Mouse (Mus musculus) frontal cortex, adult 2 months (tissue): ENCODE measurements around the gene Slc25a18. TPM values are rescaled to one million over a fixed set of nuclear protein-coding genes. Genes with fewer than 3 reads are reported as not detected.
"Not testable (repeated sequence)": the region's sequence is repeated elsewhere in the genome, so short reads cannot be mapped to it uniquely, and the experiment has no call there.

Experiments
- DNase-seq, 2 experiments: peaks; one replicate each; pipeline ENCODE4 v3.0.0; 2022; ENCODE audit warnings: low spot score in 1 of 2; ENCODE audit errors: extremely low spot score in 1 of 2
- polyA plus RNA-seq: library from polyadenylated mRNA; depleted of rRNA; stranded (reverse); fragments of >200 nt; gene quantifications from 2 replicates; pipeline ENCODE4 v1.2.3, GENCODE M21; 2012

Gene Slc25a18
- polyA plus RNA-seq, 1 experiment: 123 TPM

DNA sequence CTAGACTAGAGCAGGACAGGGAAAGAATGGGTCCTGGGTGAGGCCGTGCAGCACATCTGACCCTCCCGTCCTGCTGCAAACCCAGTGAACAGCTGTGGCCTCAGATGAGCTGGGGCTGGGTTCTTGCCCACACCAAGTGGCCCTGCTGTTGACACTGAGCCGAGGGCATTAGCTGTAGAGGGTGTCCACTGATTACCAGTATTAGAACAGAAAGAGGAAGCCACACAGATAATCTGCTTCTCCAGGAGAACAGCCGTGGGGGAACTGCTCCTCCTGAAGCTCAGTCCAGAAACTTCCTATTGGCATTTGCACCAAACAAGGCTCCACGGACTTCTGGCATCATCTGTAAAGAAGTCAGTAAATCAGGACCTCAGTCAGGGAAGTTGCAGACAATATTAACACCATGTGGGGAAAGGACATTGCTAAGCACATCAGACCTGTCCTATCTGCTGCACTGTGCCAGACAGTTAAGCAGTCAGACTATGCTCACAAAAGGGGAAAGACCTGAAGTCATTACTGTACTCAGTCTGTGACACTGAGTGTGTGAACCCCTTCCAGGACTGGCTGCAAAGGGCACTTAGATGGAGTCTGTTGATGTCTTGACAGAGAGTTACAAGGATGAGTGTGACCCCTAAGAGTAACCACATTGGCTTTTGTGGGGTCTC lies 22.2 kb downstream of the Slc25a18 start:
- no peak for DNase-seq

GRCm38 (mm10) chr6:120796111-120796510 lies 22.7 kb downstream of the Slc25a18 start:
- DNase-seq: peak; percentile 63 to 77

- DNase-seq: peak in 1 of 2 experiments; percentile 55
Observed at GRCm38 (mm10) chr6:120798019-120798418, 24.6 kb downstream of the Slc25a18 start.

DNA sequence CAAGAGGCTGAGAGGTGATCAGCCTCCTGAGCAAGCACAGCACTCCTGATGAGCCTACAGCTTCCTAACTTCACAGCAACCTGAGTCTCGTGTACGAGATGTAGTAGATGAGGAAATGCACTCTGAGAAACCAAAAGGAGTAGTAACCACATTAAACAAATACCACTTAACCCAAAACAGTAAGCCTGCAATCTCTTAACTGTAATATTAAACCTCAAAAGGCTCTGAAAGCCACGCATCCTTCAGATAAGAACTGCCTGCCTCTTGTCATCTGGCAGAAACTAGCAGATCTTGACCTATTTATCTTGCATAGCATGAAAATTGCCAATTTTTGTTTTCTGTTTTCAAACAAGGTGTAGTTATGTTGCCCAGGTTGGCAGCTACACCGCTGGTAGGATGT lies 25.5 kb downstream of the Slc25a18 start:
- no peak for DNase-seq

- DNase-seq: no peak
Observed at GRCm38 (mm10) chr6:120799581-120800041, 26.2 kb downstream of the Slc25a18 start.

DNA sequence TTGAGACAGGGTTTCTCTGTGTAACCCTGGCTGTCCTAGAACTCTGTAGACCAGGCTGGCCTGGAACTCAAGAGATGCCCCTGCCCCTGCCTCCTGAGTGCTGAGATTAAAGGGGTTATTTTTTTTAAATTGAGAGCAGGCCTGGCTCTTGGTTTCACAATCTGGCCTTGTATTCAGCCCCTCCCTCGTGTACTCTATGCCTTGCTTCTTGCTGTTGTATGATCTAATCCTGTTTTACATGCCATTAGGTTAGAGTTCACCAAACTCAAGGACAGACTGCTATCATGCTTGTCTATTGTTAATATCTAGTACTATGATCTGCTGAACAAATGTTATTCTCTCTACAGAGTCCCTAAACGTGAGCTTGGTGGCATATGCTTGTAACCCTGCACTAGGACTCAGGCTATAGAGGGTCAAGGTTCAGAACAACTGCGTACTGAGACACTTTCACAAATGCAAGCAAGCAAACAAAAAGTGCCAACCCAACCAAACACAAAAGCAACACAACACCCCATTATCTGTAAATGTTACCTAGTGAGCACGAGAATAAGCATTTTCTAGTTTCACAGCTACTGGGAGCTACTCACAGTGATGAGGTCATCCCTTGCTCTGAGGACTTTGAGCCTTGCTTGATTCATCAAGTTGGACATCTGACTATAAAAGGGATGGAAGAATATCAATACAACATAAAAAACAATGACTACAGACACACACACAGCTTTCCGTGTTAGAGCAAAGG lies 33.8 kb downstream of the Slc25a18 start:
- no peak for DNase-seq

- no peak for DNase-seq
Observed at GRCm38 (mm10) chr6:120807738-120808081, 34.3 kb downstream of the Slc25a18 start.

DNA sequence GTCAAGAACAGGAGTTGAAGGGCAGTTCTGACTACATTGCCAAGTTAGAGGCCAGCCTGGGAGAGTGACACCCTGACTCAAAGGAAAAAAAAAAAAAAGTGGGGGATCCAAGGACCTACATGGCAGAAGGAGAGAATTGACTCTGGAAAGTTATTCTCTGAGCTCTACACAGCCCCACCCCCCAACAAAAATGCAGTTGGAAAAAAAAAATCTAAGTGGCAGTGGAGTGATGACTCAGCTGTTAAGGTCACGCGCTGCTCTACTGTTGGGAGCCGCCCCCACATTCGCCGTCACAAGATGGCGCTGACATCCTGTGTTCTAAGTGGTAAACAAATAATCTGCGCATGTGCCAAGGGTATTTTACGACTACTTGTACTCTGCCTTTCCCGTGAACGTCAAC lies 38.6 kb downstream of the Slc25a18 start:
- DNase-seq: not testable (repeated sequence)

GRCm38 (mm10) chr6:120819294-120819693 lies 45.9 kb downstream of the Slc25a18 start:
- no peak for DNase-seq

DNA sequence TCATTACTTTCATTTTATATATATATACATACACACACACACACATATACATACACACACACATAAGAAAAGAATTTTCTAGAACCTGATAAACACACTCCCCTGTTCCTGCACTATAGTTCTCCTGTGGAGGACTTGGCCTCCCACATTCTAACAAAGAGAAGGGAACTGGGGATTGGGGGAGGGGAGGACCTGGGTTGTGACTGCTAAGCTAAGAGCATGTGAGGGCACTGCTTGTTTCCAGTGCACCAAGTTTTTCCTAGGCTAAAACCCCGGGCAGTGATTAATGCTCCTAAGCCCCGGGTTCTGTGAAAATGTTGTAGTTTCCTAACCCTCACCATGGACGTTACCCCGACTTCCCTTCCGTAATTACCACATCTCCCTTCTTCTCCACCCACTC lies 46.8 kb downstream of the Slc25a18 start:
- DNase-seq: no peak

DNA sequence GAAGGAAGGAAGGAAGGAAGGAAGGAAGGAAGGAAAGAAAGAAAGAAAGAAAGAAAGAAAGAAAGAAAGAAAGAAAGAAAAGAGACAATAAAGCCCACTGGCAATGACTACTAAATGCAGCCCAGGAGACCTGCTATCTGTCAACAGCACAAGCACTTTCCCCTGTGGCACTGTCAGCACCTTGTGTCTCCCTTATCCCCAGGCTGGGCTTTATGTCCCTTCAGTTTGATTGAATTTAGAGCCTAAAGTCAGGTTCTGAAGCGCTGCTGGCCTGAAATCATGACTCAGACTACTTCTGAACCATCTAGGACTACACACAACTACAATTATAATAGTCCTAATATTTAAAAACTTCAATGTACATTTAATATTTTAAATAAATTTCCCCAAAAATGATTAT lies 47.6 kb downstream of the Slc25a18 start:
- no peak for DNase-seq

- DNase-seq: no peak
Observed at GRCm38 (mm10) chr6:120821715-120822114, 48.3 kb downstream of the Slc25a18 start.

DNA sequence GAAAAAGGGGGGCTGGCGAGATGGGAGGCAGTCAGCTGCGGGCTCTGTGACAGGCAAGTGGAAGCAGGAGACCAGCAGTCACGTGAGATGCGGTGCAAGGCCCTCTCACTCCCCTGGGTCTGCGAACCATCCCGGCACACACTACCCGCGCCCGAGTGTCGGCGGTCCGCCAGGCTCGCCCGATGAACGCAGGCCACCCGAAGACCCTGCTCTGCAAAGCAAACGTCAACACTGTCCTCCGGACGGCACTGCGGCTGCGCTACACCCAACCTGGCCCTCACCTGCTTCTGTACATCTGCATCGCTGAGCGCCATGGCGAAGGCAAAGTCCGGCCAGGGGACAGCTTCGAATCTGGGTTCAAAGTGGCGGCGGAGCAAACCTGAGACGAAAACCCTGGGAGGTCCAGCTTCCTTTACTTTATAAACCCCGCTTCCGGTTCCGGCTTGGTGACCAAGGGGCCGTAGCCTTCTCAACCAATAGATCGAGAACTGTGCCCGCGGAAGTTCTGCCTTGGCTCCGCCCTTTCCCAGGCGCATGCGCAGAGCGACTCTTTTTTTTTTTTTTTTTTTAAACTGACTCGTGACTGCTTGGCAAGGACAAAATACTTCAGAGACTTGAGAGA lies 49.0 kb downstream of the Slc25a18 start, which contains the start of gene Atp6v1e1:
Gene Atp6v1e1 (minus strand): TSS at position 487 of the 622 bp plus-strand sequence.
- DNase-seq: peak; percentile 91 to 95

GRCm38 (mm10) chr6:120822937-120823614 lies 49.7 kb downstream of the Slc25a18 start:
- no peak for DNase-seq

- DNase-seq: no peak
Observed at GRCm38 (mm10) chr6:120830056-120830455, 56.7 kb downstream of the Slc25a18 start.

GRCm38 (mm10) chr6:120830866-120831608 lies 57.7 kb downstream of the Slc25a18 start:
- no peak for DNase-seq

GRCm38 (mm10) chr6:120832097-120832496 lies 58.7 kb downstream of the Slc25a18 start:
- no peak for DNase-seq

- no peak for DNase-seq
Observed at GRCm38 (mm10) chr6:120834766-120835321, 61.5 kb downstream of the Slc25a18 start.

GRCm38 (mm10) chr6:120835474-120836374 lies 62.3 kb downstream of the Slc25a18 start, which contains the start of gene Bcl2l13:
TSS of gene Bcl2l13 (plus strand) at chr6:120836212.
- DNase-seq: peak; percentile 82 to 95
